Mouse (Mus musculus) cortical plate, adult 2 months (tissue): ENCODE measurements around the gene Vps13d.

Source experiments
- CTCF ChIP-seq: fragments of 200-500 bp; IDR thresholded peaks from 2 replicates; pipeline ENCODE4 v1.5.1; 2011; ENCODE audit warnings: mild to moderate bottlenecking, control low read depth, low read length; ENCODE audit not compliant: insufficient read depth; ENCODE audit errors: extremely low read depth
- POLR2A ChIP-seq: fragments of 200-500 bp; IDR thresholded peaks from 2 replicates; pipeline ENCODE4 v1.6.1; 2011; ENCODE audit warnings: mild to moderate bottlenecking, low read length, control low read depth; ENCODE audit not compliant: insufficient read depth; ENCODE audit errors: extremely low read depth

- TF ChIP-seq POLR2A (no peak), CTCF (no peak)
Observed at GRCm38 (mm10) chr4:144983228-144983744, 211.5 kb downstream of the Vps13d start.
